Mouse (Mus musculus): ENCODE data around the gene Celsr1. TPM values are rescaled to one million over a fixed set of nuclear protein-coding genes. Genes with fewer than 3 reads are reported as not detected.

Celsr1 gene
- polyA plus RNA-seq, 1 experiment, result 40.0 TPM

DNA sequence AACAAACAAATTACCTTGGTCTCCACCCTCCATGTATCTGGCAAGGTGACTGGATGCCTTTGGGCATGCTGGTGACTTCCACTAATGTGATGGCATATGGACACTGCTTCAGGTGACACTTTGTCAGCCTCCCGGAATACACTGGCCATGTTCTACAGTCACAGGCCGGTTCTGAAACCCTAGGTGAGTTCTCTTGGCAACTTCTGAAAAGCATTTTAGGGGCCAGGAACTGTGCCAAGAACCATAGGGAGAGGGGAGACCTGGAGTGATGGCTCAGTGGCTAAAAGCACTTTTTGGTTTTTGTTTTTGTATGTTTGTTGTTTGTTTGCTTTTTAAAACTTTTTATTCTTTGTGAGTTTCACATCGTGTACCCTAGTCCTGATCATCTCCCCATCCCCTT is 15.9 kb upstream of the Celsr1 start:
- no peaks in the 10 kb centered on the region for H3K36me3 ChIP-seq (ENCODE audit: control insufficient read depth, insufficient read depth, low read length)
- no peak overlapping the region for H3K27ac ChIP-seq (ENCODE audit: control insufficient read depth, insufficient read depth, low read length)
- no peak for DNase-seq
- H3K4me3 ChIP-seq (ENCODE audit: control insufficient read depth, insufficient read depth, low read length), result no peak overlapping the region
- no peak for TF ChIP-seq CTCF (IDR thresholded peaks at IDR 0.05; ENCODE audit: borderline replicate concordance, control insufficient read depth, extremely low read depth, insufficient read depth, low read length, poor library complexity)
- TF ChIP-seq POLR2A (IDR thresholded peaks at IDR 0.05; ENCODE audit: control insufficient read depth, extremely low read depth, insufficient read depth, low read length, poor library complexity), result no peak
- WGBS, result 98% methylated on average over 3 of the region's 3 CpGs
- peaks cover 8% of the 10 kb centered on the region for H3K4me1 ChIP-seq (replicated peaks; ENCODE audit: control insufficient read depth, insufficient read depth, low read length)
- no peaks in the 10 kb centered on the region for H3K27me3 ChIP-seq (ENCODE audit: control insufficient read depth, insufficient read depth, low read length)

DNA sequence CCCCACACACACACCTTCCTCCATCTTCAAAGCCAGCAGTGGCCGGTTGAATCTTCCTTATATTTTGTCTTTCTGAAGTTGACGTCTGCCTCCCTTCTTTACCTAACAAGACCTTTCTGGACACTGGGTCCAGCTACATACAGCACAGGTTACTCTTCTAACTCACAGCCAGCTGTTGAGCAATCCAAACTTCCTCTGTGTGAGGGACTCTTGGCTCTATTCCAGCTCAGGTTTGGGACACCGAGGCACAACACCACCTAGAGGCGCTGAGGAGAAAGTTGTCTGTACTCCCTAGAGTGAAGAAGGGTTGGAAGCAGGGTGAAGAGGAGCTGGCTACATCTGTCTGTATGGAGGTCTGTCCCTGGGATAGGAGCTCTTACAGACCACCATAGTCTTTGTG is 8.8 kb upstream of the Celsr1 start:
- 14% methylated on average over 4 of the region's 4 CpGs for WGBS
- Histone ChIP-seq H3K4me3 (ENCODE audit: control insufficient read depth, insufficient read depth, low read length) (no peak overlapping the region), H3K4me1 (replicated peaks; ENCODE audit: control insufficient read depth, insufficient read depth, low read length) (peaks cover 3% of the 10 kb centered on the region; the same call in 1 of the 2 replicates), H3K27me3 (ENCODE audit: control insufficient read depth, insufficient read depth, low read length) (no peaks in the 10 kb centered on the region), H3K27ac (ENCODE audit: control insufficient read depth, insufficient read depth, low read length) (no peak overlapping the region), H3K36me3 (ENCODE audit: control insufficient read depth, insufficient read depth, low read length) (no peaks in the 10 kb centered on the region)
- TF ChIP-seq CTCF (IDR thresholded peaks at IDR 0.05; ENCODE audit: borderline replicate concordance, control insufficient read depth, extremely low read depth, insufficient read depth, low read length, poor library complexity) (no peak), POLR2A (IDR thresholded peaks at IDR 0.05; ENCODE audit: control insufficient read depth, extremely low read depth, insufficient read depth, low read length, poor library complexity) (no peak)
- DNase-seq, result no peak

DNA sequence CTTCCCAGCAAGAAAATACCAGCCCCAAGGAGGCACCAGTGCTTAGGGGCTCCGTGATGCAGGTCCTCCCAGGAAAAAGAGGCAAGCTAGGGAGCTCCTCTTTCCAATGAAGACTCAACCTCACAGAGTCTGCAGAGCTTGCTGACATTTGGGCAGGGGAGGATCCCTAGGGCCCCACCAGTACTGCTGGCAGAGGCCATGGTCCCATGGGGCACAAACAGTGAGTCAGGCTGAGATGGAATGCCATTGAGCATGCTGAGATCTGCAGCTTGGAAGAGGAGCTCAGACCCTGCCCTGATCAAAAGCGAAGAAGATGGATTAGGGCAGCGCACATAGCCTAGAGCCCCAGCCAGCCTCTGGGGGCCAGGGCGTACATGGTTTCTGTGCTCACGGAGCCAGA is 7.8 kb upstream of the Celsr1 start:
- WGBS, result 95% methylated on average over 5 of the region's 5 CpGs
- Histone ChIP-seq H3K27ac (ENCODE audit: control insufficient read depth, insufficient read depth, low read length) (no peak overlapping the region), H3K36me3 (ENCODE audit: control insufficient read depth, insufficient read depth, low read length) (no peaks in the 10 kb centered on the region), H3K4me3 (ENCODE audit: control insufficient read depth, insufficient read depth, low read length) (no peak overlapping the region), H3K27me3 (ENCODE audit: control insufficient read depth, insufficient read depth, low read length) (no peaks in the 10 kb centered on the region), H3K4me1 (replicated peaks; ENCODE audit: control insufficient read depth, insufficient read depth, low read length) (peaks cover 3% of the 10 kb centered on the region; the same call in 1 of the 2 replicates)
- TF ChIP-seq CTCF (IDR thresholded peaks at IDR 0.05; ENCODE audit: borderline replicate concordance, control insufficient read depth, extremely low read depth, insufficient read depth, low read length, poor library complexity) (no peak), POLR2A (IDR thresholded peaks at IDR 0.05; ENCODE audit: control insufficient read depth, extremely low read depth, insufficient read depth, low read length, poor library complexity) (no peak)
- DNase-seq, result no peak

DNA sequence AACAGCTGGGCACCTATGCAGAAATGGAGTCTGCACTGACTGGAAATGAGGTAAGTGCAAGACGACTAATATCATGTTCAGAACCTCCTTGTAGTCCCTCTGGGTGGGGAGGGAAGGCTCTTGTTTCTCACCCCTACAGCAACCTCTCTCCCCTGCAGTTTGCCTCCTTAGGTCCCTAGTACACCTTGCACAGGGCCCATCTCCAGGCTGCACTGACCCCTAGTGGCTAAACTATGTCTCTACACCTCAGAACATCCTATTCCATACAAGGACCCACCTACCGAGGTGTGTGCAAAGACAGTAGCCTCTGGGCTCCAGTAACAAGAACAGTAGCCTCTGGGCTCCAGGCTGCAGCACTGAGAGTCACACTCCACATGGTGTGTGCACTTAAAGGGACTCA is 5.2 kb upstream of the Celsr1 start:
- peak; percentile 80 for DNase-seq
- no peaks in the 10 kb centered on the region for H3K27me3 ChIP-seq (ENCODE audit: control insufficient read depth, insufficient read depth, low read length)
- TF ChIP-seq CTCF (IDR thresholded peaks at IDR 0.05; ENCODE audit: borderline replicate concordance, control insufficient read depth, extremely low read depth, insufficient read depth, low read length, poor library complexity), result no peak
- no peak overlapping the region for H3K4me3 ChIP-seq (ENCODE audit: control insufficient read depth, insufficient read depth, low read length)
- H3K36me3 ChIP-seq (ENCODE audit: control insufficient read depth, insufficient read depth, low read length), result no peaks in the 10 kb centered on the region
- H3K4me1 ChIP-seq (replicated peaks; ENCODE audit: control insufficient read depth, insufficient read depth, low read length), result peaks cover 14% of the 10 kb centered on the region
- H3K27ac ChIP-seq (ENCODE audit: control insufficient read depth, insufficient read depth, low read length), result no peak overlapping the region
- 3% methylated on average over 2 of the region's 2 CpGs for WGBS

DNA sequence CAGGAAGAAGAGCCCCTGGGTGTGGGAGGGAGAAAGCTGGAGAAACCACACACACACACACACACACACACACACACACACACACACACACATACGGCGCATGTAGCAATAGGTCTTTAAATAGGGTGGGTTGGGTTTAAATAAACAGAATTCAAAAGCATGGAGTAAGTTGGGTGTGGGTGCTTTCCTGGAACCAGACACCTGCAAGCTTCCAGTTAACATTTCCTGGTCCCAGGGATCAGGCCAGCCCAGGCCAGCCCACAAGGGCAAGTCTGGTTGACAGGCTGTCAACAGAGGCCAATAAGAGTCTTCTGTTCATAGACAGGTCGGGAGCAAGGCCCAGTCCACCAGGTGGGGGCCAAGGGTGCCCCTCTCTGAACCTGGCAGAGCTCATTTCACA is 2.3 kb upstream of the Celsr1 start:
- H3K4me3 ChIP-seq (ENCODE audit: control insufficient read depth, insufficient read depth, low read length), result no peak overlapping the region
- no peak for DNase-seq
- H3K4me1 ChIP-seq (replicated peaks; ENCODE audit: control insufficient read depth, insufficient read depth, low read length), result peaks cover 20% of the 10 kb centered on the region
- no peaks in the 10 kb centered on the region for H3K36me3 ChIP-seq (ENCODE audit: control insufficient read depth, insufficient read depth, low read length)
- H3K27me3 ChIP-seq (ENCODE audit: control insufficient read depth, insufficient read depth, low read length), result no peaks in the 10 kb centered on the region
- no peak for TF ChIP-seq CTCF (IDR thresholded peaks at IDR 0.05; ENCODE audit: borderline replicate concordance, control insufficient read depth, extremely low read depth, insufficient read depth, low read length, poor library complexity)
- no peak overlapping the region for H3K27ac ChIP-seq (ENCODE audit: control insufficient read depth, insufficient read depth, low read length)
- 70% methylated on average over 3 of the region's 3 CpGs for WGBS

DNA sequence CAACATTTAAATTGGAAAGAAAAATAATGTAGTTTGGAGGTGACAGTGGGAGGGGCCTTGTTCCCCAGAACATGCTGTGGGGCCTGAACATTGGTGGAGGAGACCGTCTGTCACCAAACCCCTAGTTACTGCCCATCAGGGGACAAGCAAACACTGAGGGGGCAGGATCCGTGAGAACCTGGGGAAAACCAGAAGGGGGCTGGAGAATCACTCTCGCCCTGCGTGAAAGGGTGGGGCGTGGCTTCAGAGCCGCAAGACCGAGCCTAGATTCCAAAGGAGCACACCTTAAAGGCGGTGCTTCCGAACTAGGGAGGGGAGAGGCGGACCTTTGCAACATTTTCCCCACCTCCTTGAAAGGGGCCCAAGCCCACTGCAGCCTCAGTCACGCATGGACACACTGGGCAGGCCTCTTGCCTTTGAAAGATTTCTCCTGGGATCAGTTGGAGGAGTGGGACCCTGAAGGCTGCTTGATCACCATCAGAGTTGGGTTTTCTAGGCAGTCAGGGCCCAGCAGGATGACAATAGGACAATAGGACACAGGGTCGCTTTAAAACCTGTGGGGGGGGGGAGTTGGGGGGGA is 1.3 kb upstream of the Celsr1 start:
- peaks cover 23% of the 10 kb centered on the region for H3K4me1 ChIP-seq (replicated peaks; ENCODE audit: control insufficient read depth, insufficient read depth, low read length)
- no peaks in the 10 kb centered on the region for H3K27me3 ChIP-seq (ENCODE audit: control insufficient read depth, insufficient read depth, low read length)
- H3K36me3 ChIP-seq (ENCODE audit: control insufficient read depth, insufficient read depth, low read length), result no peaks in the 10 kb centered on the region
- 16% methylated on average over 12 of the region's 12 CpGs for WGBS
- H3K27ac ChIP-seq (ENCODE audit: control insufficient read depth, insufficient read depth, low read length), result peak overlapping the region; percentile 51; the same call in 1 of the 2 replicates
- peak overlapping the region; percentile 56 for H3K4me3 ChIP-seq (ENCODE audit: control insufficient read depth, insufficient read depth, low read length)
- TF ChIP-seq POLR2A (IDR thresholded peaks at IDR 0.05; ENCODE audit: control insufficient read depth, extremely low read depth, insufficient read depth, low read length, poor library complexity) (no peak), CTCF (IDR thresholded peaks at IDR 0.05; ENCODE audit: borderline replicate concordance, control insufficient read depth, extremely low read depth, insufficient read depth, low read length, poor library complexity) (no peak)
- DNase-seq, result no peak

DNA sequence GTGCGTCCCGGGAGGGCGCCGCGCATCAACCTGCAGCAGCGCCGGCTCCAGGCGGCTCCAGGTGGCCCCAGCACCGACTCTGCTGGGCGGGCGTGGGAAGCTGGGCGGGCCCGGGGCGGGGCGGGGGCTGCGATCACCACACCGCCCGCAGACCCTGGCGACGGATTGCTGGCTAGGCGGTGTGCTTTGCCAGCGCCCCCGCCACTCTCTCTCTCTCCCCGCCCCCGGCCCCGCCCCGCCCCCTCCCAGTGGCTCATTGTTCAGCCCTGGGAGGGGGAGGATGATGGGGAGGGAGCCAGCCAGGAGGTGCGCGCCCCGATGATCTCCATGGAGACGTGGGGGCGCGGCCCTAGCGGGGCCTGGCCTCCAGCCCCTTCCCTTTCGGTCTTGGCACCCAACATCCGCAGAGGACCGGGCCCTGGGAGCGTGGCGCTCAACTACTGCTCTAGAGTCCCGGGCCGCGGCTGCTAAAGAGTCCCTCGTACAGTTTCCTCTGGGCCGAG is 495 bp upstream of the Celsr1 start:
- H3K36me3 ChIP-seq (ENCODE audit: control insufficient read depth, insufficient read depth, low read length), result no peaks in the 10 kb centered on the region
- TF ChIP-seq CTCF (IDR thresholded peaks at IDR 0.05; ENCODE audit: borderline replicate concordance, control insufficient read depth, extremely low read depth, insufficient read depth, low read length, poor library complexity), result no peak
- TF ChIP-seq POLR2A (IDR thresholded peaks at IDR 0.05; ENCODE audit: control insufficient read depth, extremely low read depth, insufficient read depth, low read length, poor library complexity), result peak; percentile 39; the same call in 1 of the 2 replicates
- peaks cover 29% of the 10 kb centered on the region for H3K4me1 ChIP-seq (replicated peaks; ENCODE audit: control insufficient read depth, insufficient read depth, low read length)
- no peaks in the 10 kb centered on the region for H3K27me3 ChIP-seq (ENCODE audit: control insufficient read depth, insufficient read depth, low read length)
- WGBS, result under 1% methylated on average over 42 of the region's 44 CpGs
- peak overlapping the region; percentile 51; the same call in 1 of the 2 replicates for H3K27ac ChIP-seq (ENCODE audit: control insufficient read depth, insufficient read depth, low read length)
- peak overlapping the region; percentile 56 for H3K4me3 ChIP-seq (ENCODE audit: control insufficient read depth, insufficient read depth, low read length)
- DNase-seq, result peak; percentile 63
